In genomic region chr15:80100871-80101270, GRCm38 (mm10) we compare ENCODE assay signal across 17 mouse cellular contexts. TPM values are rescaled to one million over a fixed set of nuclear protein-coding genes. Genes with fewer than 3 reads are reported as not detected.
A peak's percentile ranks its signal among the peaks of the same experiment; 100 is the strongest.
DNase-seq lines count a peak whose midpoint lies in the region; ATAC-seq lines count a peak whose summit lies in the region.
"Had no signal": no experiment of that assay in that cellular context is flagged by ENCODE, and none has a peak within 500 bp of the region (broad histone marks: within the 10 kb centered on the region; RNA-seq: fewer than 3 reads in every experiment).

No protein-coding gene starts in this region.

- peaks cover 79% of the 10 kb centered on the region for H3K79me2 ChIP-seq in macrophage (ENCODE audit: inconsistent target)

- no peak overlapping the region for H3K9ac ChIP-seq in forebrain, embryonic 15.5 days (replicated peaks)
- no peak overlapping the region for H3K9ac ChIP-seq in forebrain, embryonic 12.5 days
- H3K9ac ChIP-seq in intestine, embryonic 16.5 days (ENCODE audit: low read depth, low read length), result no peak overlapping the region
- H3K9ac ChIP-seq: embryonic facial prominence, embryonic 12.5 days; liver, postnatal 0 days had no signal

- no peak for ATAC-seq in forebrain, embryonic 15.5 days (replicated peaks)
- no peak for ATAC-seq in forebrain, embryonic 12.5 days (ENCODE audit: low FRiP score)
- ATAC-seq in intestine, embryonic 16.5 days, result no peak
- ATAC-seq: liver, postnatal 0 days had no signal

- no peaks in the 10 kb centered on the region for H3K27me3 ChIP-seq in forebrain, embryonic 15.5 days
- no peaks in the 10 kb centered on the region for H3K27me3 ChIP-seq in forebrain, embryonic 12.5 days
- H3K27me3 ChIP-seq in intestine, embryonic 16.5 days (replicated peaks; ENCODE audit: control insufficient read depth, insufficient read depth, low read length), result no peaks in the 10 kb centered on the region

- peak overlapping the region; percentile 77 for H3K27ac ChIP-seq in forebrain, embryonic 15.5 days (replicated peaks)
- H3K27ac ChIP-seq in forebrain, embryonic 12.5 days, result no peak overlapping the region
- peak overlapping the region; percentile 99 for H3K27ac ChIP-seq in macrophage
- H3K27ac ChIP-seq in intestine, embryonic 16.5 days (ENCODE audit: low read length), result no peak overlapping the region
- H3K27ac ChIP-seq: embryonic facial prominence, embryonic 12.5 days; hindbrain, embryonic 10.5 days; limb, embryonic 10.5 days had no signal

- H3K4me1 ChIP-seq in forebrain, embryonic 15.5 days, result peaks cover 34% of the 10 kb centered on the region
- peaks cover 20% of the 10 kb centered on the region for H3K4me1 ChIP-seq in forebrain, embryonic 12.5 days
- H3K4me1 ChIP-seq in intestine, embryonic 16.5 days (ENCODE audit: control insufficient read depth, insufficient read depth, low read length), result peaks cover 35% of the 10 kb centered on the region; the same call in 1 of the 2 replicates

- no peak overlapping the region; the same call in 1 of the 2 replicates for H3K4me2 ChIP-seq in forebrain, embryonic 15.5 days (replicated peaks)
- H3K4me2 ChIP-seq in forebrain, embryonic 12.5 days, result no peak overlapping the region
- no peak overlapping the region for H3K4me2 ChIP-seq in intestine, embryonic 16.5 days (ENCODE audit: low read depth, low read length)
- H3K4me2 ChIP-seq: embryonic facial prominence, embryonic 12.5 days had no signal

- H3K4me3 ChIP-seq in forebrain, embryonic 15.5 days, result no peak overlapping the region
- H3K4me3 ChIP-seq in forebrain, embryonic 12.5 days (replicated peaks), result no peak overlapping the region
- H3K4me3 ChIP-seq in macrophage (ENCODE audit: inconsistent target), result no peak overlapping the region
- H3K4me3 ChIP-seq in intestine, embryonic 16.5 days (ENCODE audit: low read length), result no peak overlapping the region
- H3K4me3 ChIP-seq: embryonic facial prominence, embryonic 12.5 days; hindbrain, embryonic 10.5 days; limb, embryonic 10.5 days had no signal

- 74% methylated on average over 10 of the region's 10 CpGs for WGBS in forebrain, embryonic 15.5 days
- 88% methylated on average over 10 of the region's 10 CpGs for WGBS in forebrain, embryonic 12.5 days
- WGBS in macrophage (ENCODE audit: missing documents), result 45% methylated on average over 10 of the region's 10 CpGs
- 77% methylated on average over 10 of the region's 10 CpGs for WGBS in intestine, embryonic 16.5 days

- no peaks in the 10 kb centered on the region for H3K36me3 ChIP-seq in forebrain, embryonic 15.5 days
- H3K36me3 ChIP-seq in forebrain, embryonic 12.5 days (replicated peaks), result no peaks in the 10 kb centered on the region
- no peaks in the 10 kb centered on the region for H3K36me3 ChIP-seq in macrophage (ENCODE audit: inconsistent target)
- H3K36me3 ChIP-seq in intestine, embryonic 16.5 days (ENCODE audit: control insufficient read depth, insufficient read depth, low read length), result no peaks in the 10 kb centered on the region
- H3K36me3 ChIP-seq: embryonic facial prominence, embryonic 12.5 days; hindbrain, embryonic 10.5 days; limb, embryonic 10.5 days had no signal

- no peaks in the 10 kb centered on the region for H3K9me3 ChIP-seq in forebrain, embryonic 15.5 days
- no peaks in the 10 kb centered on the region for H3K9me3 ChIP-seq in forebrain, embryonic 12.5 days
- no peaks in the 10 kb centered on the region for H3K9me3 ChIP-seq in intestine, embryonic 16.5 days (ENCODE audit: control insufficient read depth, low read length)
- H3K9me3 ChIP-seq: embryonic facial prominence, embryonic 12.5 days; G1E; hindbrain, embryonic 10.5 days; limb, embryonic 10.5 days had no signal

- DNase-seq in right cerebral cortex, adult 18-20 months, result peak; percentile 66
- DNase-seq in right cerebral cortex, postnatal 14 days, result no peak
- DNase-seq in cerebellum, postnatal 25 days, result peak; percentile 78
- DNase-seq in gastrocnemius, postnatal 4 days (ENCODE audit: low spot score in 2 of 2), result no peak
- DNase-seq: kidney, adult 8-10 months; liver, postnatal 0 days; spleen, adult 18-20 months; thymus, adult 2 months had no signal

RNA-seq across cellular contexts. Expression of gene Rpl3, which starts 9.2 kb away (rescaled TPM):
- 641 and 670 TPM in 2 replicates for polyA plus RNA-seq in forebrain, embryonic 15.5 days (2015; fragmentation: Nextera tagmentation; extraction: Ambion mirVana)
- 659 and 694 TPM in 2 replicates for polyA plus RNA-seq in forebrain, embryonic 12.5 days (2016; fragmentation: Nextera tagmentation; extraction: Ambion mirVana)
- 100 to 1,000 TPM in 24 of 26 experiments, 10 to 100 TPM in 2; 70.8 to 495 (median 240) TPM for total RNA-seq in macrophage (2018; cell fraction: chromatin; rRNA removed)
- 100 to 1,000 TPM; 413 to 862 (median 571) TPM for total RNA-seq in macrophage (2018; cell fraction: cytosol; rRNA removed)
- 100 to 1,000 TPM; 139 to 883 (median 221) TPM for total RNA-seq in macrophage (2018; cell fraction: nucleus; rRNA removed)
- 633 to 940 TPM (median 770 TPM) in 3 replicates for polyA plus RNA-seq in macrophage (2018)
- total RNA-seq in gastrocnemius, postnatal 4 days (2021), result 100 to 1,000 TPM; 475 to 533 TPM
- polyA plus RNA-seq in intestine, embryonic 16.5 days (2015; fragmentation: Nextera tagmentation; extraction: Ambion mirVana), result 1,018 and 1,133 TPM in 2 replicates

RNA-seq across cellular contexts. Expression of gene Syngr1, which starts 9.7 kb away (rescaled TPM):
- 40.1 and 44.5 TPM in 2 replicates for polyA plus RNA-seq in forebrain, embryonic 15.5 days (2015; fragmentation: Nextera tagmentation; extraction: Ambion mirVana)
- 12.1 and 13.9 TPM in 2 replicates for polyA plus RNA-seq in forebrain, embryonic 12.5 days (2016; fragmentation: Nextera tagmentation; extraction: Ambion mirVana)
- total RNA-seq in macrophage (2018; cell fraction: chromatin; rRNA removed), result 100 to 1,000 TPM in 11 of 26 experiments, 10 to 100 TPM in 14, 1 to 10 TPM in 1; 8.5 to 192 (median 76.8) TPM
- 100 to 1,000 TPM; 185 to 377 (median 258) TPM for total RNA-seq in macrophage (2018; cell fraction: cytosol; rRNA removed)
- 100 to 1,000 TPM in 19 of 26 experiments, 10 to 100 TPM in 7; 29.5 to 228 (median 114) TPM for total RNA-seq in macrophage (2018; cell fraction: nucleus; rRNA removed)
- 139 to 428 TPM (median 314 TPM) in 3 replicates for polyA plus RNA-seq in macrophage (2018)
- 1 to 10 TPM; 8.7 to 8.8 TPM for total RNA-seq in gastrocnemius, postnatal 4 days (2021)
- polyA plus RNA-seq in intestine, embryonic 16.5 days (2015; fragmentation: Nextera tagmentation; extraction: Ambion mirVana), result 15.2 and 16.0 TPM in 2 replicates
- total RNA-seq: monocyte, adult 5-6 weeks had no signal

RNA-seq across cellular contexts. Expression of gene Tab1, which starts 32.1 kb away (rescaled TPM):
- 41.1 and 45.0 TPM in 2 replicates for polyA plus RNA-seq in forebrain, embryonic 15.5 days (2015; fragmentation: Nextera tagmentation; extraction: Ambion mirVana)
- 40.5 and 44.0 TPM in 2 replicates for polyA plus RNA-seq in forebrain, embryonic 12.5 days (2016; fragmentation: Nextera tagmentation; extraction: Ambion mirVana)
- total RNA-seq in macrophage (2018; cell fraction: chromatin; rRNA removed), result 10 to 100 TPM in 21 of 26 experiments, 1 to 10 TPM in 5; 4.6 to 61.0 (median 34.9) TPM
- total RNA-seq in macrophage (2018; cell fraction: cytosol; rRNA removed), result 10 to 100 TPM in 12 of 26 experiments, 1 to 10 TPM in 14; 1.2 to 15.4 (median 9.5) TPM
- 10 to 100 TPM in 18 of 26 experiments, 1 to 10 TPM in 8; 4.1 to 64.7 (median 23.5) TPM for total RNA-seq in macrophage (2018; cell fraction: nucleus; rRNA removed)
- 10.5 to 14.4 TPM (median 12.8 TPM) in 3 replicates for polyA plus RNA-seq in macrophage (2018)
- 10 to 100 TPM; 19.3 to 20.2 TPM for total RNA-seq in gastrocnemius, postnatal 4 days (2021)
- polyA plus RNA-seq in intestine, embryonic 16.5 days (2015; fragmentation: Nextera tagmentation; extraction: Ambion mirVana), result 28.2 and 29.6 TPM in 2 replicates

Comparison
In these comparisons a context has a peak if more than half of its experiments do, and no peak if none do; other contexts are left out.
1. H3K27ac ChIP-seq: peak in forebrain, embryonic 15.5 days (single experiment) and macrophage (single experiment); none in forebrain, embryonic 12.5 days (single experiment) and intestine, embryonic 16.5 days (single experiment).
2. DNase-seq: peak in right cerebral cortex, adult 18-20 months (single experiment) and cerebellum, postnatal 25 days (2 of 2); none in right cerebral cortex, postnatal 14 days (single experiment) and gastrocnemius, postnatal 4 days (0 of 2).